Mouse (Mus musculus) cerebellum, postnatal 4 days (tissue): Measurements from ENCODE around the gene Anapc7.
"Not testable (repeated sequence)": the region's sequence is repeated elsewhere in the genome, so short reads cannot be mapped to it uniquely, and the experiment has no call there.

Experiments
- DNase-seq, 2 experiments: peaks; one replicate each; pipeline ENCODE4 v3.0.0; 2022; ENCODE audit warnings: low spot score in 2 of 2, mixed read lengths in 1 of 2

Anapc7 gene

DNA sequence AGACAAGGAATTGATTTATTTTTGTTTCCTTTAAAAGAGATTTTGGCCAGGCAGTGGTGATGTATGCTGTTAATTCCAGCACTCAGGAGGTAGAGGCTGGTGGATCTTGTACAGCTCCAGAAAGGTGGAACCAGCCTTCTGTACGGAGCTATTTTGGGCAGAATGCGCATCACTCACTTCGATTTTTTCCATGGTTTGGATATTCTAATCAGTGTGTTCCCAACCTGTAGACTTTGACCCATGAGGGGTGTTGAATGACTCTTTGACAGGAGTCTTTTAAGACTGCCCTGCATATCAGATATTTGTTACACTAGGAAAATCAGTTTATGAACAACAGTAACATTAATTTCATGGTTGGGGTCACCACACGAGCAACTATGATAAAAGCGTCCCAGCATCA lies 29.8 kb downstream of the Anapc7 start:
- no peak for DNase-seq

DNA sequence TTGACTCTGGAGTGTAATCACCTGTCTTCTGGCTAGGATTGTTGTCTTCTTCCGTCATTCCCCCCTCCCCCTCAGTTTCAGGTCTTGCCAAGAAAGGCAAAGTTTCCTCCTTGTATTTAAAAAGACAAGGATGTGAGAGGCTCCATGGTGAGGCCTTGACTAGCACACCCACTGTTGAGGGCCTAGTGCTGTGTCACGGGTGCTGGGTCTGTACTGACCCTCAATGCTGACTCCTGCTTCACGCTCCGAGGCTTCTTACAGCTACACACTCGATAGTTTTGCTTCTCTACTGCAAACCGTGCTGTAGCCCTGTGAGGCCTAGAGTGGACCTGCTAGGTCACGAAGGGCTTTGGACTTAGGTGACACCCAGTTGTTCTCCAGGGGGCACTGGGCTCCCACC lies 30.7 kb downstream of the Anapc7 start:
- DNase-seq: no peak

DNA sequence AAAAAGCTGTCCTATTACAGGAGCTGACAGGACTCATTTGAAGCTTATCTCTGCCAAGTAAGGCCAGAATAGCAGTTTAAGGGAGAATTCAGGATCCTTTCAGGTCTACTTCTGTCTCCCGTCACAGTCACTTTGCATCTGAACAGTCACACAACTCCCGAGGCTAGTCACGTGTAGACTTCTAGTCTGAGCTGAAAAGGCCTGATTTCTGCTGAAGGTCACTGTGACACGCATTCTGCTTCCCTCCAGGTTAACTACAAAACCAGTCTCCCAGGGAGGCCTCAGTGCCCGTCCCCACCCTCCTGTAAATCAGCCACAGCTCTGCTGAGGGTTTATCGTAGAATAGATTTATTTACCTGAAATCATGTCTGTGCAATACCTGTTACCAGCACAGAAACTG lies 31.7 kb downstream of the Anapc7 start:
- no peak for DNase-seq

DNA sequence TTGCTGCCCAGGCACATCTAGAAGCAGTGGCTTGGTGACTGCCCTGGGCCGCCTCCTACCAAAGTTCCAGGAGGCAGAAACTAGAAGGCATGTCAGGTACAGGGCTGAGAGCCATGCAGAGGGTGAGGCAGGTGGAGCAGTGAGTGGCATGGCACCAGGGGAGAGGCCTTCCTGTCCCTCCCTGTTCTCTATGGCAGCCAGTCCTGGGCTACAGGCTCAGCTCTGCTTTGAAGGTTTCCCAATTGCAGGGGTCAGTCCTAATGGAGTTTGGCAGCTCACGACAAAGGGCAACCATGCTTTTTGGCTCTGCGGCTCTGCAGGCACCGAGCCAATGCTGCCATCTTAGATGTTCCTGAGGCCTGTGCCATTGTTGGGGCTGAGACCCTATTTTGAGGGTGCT lies 32.9 kb downstream of the Anapc7 start:
- no peak for DNase-seq

DNA sequence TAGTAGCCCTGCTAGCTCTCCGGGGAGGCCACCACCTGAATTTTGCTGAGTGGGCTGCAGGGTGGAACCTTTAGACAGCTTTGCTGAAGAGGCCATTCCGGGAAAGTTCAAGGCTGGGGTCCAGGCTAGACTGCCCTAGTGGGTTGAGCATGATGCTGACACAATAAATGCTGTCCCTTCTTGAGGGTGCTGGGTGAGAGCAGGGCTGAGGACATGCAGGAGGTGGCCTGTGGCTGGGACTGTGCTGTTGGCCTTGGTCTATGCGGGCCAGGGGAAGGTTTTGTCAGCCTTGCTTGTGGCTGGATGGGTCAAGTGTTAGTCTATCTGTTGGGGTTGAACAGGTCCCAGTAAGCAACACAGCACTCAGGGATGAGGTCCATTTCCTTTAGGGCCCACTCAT lies 33.4 kb downstream of the Anapc7 start:
- DNase-seq: no peak

DNA sequence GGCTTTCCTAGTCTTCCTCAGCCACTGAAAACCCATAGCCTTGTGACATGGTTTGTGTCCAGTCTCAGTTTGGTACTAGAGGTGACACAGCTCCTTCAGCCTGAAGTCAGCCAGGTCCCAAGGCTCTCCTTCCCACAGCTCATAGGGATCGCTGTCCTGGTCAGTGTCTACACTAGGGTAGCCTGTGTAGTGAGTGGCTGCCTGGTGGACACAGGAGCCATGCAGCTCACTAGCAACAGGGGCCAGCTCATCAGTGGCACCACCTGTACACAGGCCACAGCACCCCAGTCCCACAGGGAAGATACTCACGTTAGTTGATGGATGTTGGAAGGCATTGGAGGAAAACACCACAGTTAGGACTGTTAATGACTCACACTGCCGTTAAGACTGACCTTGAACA lies 34.1 kb downstream of the Anapc7 start:
- no peak for DNase-seq

DNA sequence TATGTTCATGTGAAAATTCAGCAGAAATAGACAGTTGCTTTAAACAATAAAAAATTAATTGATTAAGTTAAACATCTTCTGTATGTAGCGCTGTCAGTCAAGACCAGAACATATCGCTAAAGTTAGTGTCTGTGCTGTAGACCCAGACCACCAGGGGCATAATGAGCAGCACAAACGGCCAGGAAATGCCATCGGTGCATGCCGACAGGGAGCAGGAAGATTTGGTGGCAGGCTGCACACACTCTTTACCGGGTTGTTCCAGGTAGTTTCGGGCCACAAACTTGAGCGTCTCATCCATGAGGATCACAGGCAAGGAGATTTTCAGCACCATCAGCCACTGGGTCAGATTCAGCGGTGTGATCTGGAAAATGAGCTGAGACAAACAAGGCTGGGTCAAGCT lies 35.6 kb downstream of the Anapc7 start:
- DNase-seq: not testable (repeated sequence)

DNA sequence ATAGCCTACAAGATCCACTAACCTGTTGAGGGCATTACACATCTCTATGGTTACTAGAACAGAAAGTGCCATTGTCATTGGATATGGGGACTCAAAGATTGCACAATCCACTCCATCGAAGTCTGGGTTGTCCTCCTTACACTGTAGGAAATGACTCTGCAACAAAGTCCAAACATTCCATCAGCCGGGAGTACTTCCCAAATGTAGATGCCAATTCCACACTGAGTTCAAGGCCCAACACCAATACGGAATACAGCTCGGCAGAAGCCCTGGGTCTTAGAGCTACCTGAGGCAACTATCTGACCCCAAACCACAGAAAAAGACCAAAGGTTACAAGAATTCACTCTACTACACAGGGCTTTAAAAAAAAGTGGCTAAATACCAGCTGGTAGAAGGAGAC lies 36.6 kb downstream of the Anapc7 start:
- no peak for DNase-seq

DNA sequence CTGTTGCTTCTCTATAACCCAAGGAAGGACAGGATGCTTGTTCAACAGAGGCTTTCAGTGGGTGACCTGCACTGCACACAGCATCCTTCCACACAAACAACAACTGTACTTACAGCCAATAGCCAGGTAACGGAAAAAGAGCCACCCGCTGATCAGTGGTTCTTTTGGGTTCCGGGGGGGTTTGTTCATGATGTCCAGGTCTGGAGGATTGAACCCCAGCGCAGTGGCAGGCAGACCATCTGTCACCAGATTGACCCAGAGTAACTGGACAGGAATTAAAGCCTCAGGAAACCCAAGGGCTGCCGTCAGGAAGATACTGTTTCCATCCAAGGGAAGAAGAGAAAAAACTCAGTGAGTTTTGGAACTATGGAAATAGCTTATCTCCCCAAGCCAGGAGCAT lies 37.8 kb downstream of the Anapc7 start:
- no peak for DNase-seq

DNA sequence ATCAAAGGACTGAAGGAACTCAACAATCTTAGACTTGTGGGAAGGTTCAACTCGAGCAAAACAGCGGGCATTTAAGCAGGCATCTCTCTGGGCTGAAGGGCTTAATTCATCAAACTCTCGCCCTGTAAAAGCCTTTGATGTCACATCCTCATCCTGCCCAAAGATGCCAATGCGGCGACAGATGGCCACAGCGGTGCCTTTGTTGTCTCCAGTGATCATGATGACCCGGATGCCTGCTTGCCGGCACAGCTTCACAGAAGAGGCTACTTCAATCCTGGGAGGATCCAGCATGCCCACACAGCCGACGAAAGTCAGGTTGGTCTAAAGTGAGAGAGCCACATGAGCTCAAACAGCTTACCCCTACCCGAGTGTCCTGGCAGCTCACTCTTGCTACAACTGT lies 39.2 kb downstream of the Anapc7 start:
- no peak for DNase-seq

DNA sequence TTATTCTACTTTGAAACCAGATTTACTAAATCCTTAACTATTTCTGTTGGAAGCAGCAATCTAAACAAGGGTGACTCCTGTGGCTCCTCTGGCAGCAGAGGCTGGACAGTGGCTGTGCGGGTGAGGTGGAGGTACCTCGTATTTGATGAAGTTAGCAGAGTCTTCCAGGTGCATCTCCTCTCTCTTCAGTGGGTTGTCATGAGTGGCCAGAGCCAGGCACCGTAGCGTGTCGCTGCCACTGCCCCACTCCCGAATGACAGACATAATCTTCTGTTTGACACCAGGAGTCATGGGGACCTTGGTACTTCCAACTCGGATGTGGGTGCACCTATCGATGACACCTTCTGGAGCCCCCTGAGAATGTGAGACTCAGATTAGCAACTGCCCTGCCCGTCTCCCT lies 39.9 kb downstream of the Anapc7 start:
- no peak for DNase-seq

DNA sequence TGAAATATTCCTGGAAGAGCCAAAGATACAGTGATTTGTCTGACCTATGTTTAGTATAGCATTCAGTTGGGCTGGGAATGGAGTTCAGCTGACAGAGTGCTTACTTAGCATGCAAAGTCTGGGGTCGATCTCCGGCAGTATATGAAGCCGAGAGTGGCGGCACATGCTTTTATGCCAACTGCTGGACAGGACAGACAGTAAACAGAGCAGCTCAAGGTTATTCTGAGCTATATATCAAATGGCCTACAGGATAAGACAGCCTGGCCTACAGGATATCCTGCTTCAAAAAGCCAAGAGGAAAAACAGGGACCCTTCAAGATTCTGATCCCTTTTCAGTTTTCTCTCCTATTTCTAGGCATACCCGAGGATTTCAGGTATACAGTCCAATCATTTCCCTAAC lies 50.2 kb downstream of the Anapc7 start:
- no peak for DNase-seq

DNA sequence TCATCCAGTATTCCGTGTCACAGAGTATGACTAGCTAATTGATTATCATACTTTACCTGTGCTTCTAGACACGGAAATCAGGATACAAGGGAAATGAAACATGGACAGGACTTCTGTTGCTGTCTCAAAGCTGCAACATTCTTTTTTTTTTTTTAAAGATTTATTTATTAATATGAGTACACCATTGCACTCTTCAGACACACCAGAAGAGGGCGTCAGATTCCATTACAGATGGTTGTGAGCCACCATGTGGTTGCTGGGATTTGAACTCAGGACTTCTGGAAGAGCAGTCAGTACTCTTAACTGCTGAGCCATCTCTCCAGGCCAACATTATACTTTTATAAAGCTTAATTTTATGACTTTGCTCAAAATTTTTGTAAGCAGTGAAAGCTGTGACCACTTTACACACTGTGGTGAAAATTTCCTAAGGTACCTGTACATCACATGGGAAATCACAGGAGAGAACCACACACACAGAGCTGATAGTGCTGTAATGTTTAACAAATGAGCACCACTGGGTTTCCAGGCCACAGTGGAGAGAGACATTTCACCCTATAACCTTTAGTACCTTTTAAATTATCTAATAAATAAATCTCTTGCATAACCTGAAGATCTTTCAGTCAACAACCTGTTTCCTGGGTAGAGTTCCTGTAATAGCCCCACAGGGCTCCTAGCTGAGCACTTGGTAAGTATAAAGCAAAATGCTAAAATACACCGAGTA lies 53.3 kb downstream of the Anapc7 start:
- no peak for DNase-seq

DNA sequence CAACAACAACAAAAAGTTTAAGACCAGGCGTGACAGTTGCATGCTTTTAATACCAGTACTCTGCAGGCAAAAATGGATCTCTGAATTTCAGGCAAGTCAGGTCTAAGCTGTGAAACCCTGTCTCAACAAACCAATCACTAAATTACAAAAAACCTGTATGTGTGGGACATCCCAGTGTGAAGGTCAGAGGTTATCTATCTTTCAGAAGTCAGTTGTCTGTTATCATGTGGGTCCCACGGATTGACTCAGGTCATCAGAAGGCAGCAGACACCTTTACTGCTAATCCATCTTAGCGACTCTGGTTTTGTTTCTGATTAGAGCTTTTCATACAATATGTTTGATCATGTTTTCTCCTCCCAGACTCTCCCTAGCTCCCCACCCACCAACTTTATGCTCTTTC lies 54.6 kb downstream of the Anapc7 start:
- DNase-seq: no peak

DNA sequence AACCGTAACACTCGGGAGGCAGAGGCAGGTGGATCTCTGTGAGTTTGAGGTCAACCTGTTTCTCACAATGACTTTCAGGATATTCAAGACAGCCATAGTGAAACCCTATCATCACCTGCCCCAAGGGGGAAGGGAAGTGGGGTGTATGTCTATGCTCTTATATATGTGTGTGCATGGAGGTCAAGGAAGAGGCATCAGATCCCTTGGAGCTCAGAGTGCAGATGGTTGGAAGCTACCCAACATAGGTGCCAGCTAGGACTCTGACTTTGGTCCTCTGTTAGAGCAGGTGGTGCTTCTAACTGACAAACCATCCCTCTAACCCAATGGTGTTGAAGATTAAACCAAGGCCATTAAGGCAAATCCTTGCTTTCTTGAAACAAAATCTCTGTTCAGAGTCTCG lies 56.0 kb downstream of the Anapc7 start:
- DNase-seq: no peak

DNA sequence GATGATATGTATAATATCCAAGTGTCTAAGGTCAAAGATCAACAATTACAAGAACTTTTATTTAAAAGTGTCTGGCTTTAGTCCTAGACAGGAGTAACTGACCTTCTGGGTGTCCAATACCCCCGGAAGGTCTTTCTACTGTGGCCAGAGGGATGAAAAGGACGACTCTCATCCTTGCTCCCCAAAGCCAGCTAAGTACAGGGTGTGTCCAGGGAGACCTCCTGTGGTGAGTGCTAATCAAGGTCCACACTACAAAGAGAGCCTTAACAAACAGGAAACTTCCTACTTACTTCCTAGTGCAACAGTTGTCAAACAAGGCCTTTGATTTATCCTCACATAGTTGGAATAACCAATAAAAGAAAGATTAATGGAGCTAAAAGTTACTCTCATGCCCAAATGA lies 57.6 kb downstream of the Anapc7 start:
- DNase-seq: no peak

DNA sequence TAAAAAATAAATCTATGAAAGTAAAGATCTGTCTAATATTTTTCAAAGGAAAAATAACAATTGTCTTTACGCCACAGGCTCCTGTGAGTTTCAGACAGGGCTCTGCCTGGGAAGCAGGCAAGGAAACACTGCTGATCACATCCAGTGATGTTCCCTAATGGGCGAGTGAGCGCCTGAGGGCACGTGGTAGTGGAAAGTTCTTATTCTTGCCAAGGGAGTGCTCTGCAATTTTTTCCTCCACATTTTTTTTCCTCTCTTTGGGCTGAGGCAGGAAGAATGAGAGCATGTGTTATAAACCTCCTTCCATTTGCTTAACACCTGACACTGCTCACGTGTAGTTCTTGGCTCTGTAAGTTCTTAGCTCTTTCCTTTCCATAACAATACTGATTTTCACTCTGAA lies 60.4 kb downstream of the Anapc7 start:
- no peak for DNase-seq

DNA sequence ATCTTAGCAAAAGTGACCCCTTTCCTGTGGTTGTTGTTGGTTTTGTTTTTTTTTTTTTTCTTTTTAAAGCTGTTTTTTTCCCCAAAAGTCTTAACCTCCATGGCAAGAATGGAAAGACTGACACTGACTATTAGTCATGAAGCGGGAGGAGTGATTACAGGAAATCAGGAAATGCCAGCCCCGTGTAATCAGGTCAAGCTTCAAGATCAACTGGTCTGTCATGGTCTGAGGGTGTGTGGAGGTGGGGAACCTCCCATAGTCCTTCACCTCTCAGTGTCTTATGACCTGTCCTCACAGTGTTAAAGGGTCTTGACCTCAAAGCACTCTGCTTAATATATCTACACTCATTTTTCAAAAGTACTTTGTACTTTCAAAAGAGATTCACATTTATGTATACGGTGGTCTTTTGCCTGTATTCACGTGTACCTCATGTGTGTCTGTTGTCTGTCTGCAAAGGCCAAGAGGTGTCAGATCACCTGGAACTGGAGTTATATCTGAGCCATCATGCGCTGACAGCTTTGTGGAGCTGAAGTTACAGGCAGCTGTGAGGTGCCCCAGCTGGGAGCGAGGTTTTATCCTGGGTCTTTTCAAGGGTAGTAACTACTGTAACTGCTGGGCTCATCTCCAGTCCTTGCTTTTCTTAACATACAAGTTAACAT lies 61.4 kb downstream of the Anapc7 start:
- DNase-seq: no peak

DNA sequence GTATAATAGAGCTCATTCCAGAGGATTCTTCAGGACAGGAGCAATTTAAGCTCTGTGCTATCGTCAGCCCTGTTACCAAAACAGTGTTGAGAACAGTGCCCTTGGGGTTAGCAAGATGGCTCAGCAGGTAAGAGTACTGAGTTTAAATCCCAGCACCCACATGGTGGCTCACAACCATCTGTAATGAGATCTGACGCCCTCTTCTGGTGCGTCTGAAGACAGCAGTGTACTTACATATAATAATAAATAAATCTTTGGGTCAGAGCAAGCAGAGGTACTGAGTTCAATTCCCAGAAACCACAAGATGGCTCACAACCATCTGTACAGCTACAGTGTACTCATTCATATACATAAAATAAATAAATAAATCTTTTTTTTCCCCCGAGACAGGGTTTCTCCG lies 64.8 kb downstream of the Anapc7 start:
- not testable (repeated sequence) for DNase-seq

DNA sequence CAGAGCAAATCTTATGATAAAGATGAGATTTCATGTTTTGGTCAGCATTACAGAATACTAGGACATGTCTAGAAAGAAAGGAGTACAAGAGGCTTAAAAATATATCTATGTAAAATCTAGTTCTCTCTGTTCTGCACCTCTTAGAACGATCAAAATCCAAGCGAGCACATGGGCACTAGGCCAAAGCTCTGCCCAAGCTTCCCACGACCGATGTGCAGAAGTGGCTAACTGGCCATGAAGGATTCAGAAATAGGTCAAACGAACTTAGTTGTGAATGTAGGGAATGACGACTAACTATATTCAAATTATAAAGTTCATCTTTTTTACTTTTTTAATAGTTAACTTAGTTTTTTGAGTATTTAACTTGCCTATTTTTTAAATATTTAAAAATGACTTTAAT lies 66.3 kb downstream of the Anapc7 start:
- DNase-seq: no peak

DNA sequence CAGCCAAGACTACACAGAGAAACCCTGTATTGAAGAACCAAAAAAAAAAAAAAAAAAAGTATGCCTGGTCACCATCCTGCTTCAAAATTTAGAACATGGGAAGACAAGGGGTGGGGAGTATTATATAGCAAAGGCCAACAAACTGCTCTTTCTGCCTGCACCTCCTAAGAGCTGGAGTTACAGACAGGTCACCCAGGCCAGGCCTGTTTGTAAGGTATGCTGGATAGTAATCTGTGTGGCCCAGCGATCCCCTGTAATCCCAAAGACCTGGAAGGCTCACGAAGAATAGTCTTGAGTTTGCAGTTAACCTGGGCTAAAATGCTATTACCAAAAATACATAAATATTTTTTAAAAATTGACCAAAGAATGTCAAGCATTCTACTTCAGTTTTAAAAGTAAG lies 68.7 kb downstream of the Anapc7 start:
- no peak for DNase-seq

DNA sequence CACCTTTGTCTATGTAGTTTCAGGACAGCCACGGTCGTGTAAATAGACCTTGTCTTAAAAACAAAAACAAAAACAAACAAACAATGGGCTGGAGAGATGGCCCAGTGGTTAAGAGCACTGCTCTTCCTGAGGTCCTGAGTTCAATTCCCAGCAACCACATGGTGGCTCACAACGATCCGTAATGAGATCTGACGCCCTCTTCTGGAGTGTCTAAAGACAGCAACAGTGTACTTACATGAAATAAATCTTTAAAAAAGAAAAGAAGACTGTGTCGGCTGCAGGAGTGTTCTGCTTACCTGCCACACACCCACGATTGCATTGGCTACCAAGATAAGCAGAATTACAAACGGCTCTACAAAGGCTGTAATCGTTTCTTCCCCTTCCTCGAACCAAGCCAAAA lies 69.9 kb downstream of the Anapc7 start:
- DNase-seq: no peak

DNA sequence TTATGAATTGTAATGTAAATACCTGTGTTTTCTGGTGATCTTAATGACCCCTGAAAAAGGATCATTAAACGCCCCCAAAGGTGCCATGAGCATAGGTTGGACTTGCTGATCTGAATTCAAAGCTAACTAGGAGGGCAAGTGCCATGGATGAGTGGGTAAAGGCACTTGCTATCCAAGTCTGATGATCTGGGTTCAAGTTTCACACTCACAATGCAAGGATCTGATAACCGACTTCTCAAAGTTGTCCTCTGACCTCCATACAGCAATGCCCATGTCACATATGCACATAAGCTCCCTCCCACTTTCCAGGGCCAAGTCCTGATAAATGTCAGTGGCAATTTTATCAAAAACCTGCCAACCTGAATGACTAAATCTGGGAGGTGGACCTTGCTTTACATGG lies 71.5 kb downstream of the Anapc7 start:
- DNase-seq: no peak

DNA sequence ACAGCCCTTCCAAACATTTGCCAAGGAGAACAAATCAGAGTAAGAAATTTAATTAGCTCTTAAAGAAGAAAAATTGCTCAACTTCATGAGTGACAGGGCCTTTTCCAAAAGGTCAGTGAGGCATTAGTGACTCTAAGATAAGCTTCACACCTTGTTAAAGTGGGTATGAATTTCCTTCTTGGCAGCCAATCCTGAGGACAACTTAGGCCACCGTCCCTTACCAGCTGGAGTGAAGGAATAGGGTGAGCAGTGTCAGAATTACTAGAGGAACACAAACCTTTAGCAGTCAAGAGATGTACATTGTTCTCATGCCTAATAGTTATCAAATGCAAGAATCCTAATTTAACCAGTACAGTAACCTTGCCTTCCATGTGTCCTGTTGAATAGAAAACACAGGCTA lies 73.0 kb downstream of the Anapc7 start:
- no peak for DNase-seq
